Mouse (Mus musculus): ENCODE data around the gene Gng13.

The Gng13 gene

DNA sequence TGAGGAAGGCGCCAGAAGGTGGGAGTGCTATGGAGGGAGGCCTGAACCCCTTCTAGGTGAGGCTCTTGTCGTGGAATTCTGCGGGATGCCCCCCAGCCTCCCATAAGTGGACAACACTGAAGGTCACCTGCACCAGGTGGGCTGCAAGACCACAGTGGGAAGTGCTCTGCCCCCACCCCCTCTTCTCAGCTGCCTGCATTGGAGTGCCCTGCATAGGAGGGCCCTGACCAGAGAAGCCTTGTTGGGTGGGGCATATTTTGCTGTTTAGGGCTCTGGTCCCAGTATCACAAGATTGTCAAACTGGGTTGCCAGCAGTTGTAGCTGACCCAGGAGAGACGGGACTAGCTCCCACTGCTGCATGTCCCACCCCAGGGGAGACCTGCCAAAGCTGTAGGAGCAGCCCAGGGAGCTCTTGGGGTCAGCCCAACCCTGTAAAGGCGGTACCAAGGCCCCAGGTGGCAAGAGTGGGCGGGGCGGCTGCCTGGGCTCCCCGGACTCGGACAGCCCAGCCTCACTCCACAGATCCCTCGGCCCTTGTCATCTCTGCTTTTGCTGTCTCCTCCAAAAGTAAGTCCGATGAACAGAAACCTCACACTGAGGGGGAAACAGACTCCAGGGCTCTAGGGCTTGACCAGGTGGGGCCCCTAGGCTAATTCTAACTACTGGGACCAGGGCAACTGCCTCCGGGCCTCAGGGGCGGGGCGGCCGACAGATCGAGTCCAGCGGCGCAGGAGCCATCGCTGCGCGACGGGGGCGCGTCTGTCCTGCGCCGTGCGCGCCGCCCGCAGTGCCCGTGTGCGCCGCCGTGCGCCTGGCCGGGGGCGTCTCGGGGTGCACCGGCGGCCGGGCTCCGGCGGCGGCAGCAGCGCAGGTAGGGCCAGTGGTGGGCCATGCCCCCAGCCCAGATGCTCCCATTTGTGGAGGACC is at the start of gene Gng13:
Gene Gng13 (plus strand): TSS at position 461 of the 927 bp plus-strand sequence.
- no peak for DNase-seq (ENCODE audit: extremely low read depth, insufficient read length, low spot score)

DNA sequence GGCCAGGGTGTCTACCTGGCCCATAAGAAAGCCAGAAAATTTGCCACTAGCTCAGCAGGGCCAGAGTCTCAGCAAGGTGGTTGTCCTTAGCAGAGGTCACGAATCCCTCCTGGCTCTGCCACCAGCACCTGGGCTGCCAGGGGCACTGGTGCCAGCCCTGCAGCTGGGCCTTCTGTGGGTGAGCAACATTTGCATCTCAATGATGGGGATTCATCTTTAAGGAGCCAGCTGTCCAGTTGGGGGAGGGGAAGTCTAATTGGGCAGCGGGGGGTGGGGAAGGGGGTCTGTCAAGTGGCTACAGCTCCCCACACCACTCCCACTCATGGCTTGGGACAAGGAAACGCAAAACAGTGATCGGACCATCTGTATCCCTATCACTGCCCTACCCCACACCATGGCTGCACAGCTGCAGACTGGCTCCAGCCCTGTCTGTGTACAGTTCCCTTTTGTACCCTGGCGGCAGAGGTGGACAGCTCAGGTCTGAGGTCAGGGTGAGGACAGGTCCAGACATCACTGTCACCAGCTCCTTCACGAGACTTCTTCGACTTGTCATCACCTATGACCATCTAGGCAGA is 48.4 kb upstream of the Gng13 start:
- no peak for DNase-seq (ENCODE audit: extremely low read depth, insufficient read length, low spot score)

DNA sequence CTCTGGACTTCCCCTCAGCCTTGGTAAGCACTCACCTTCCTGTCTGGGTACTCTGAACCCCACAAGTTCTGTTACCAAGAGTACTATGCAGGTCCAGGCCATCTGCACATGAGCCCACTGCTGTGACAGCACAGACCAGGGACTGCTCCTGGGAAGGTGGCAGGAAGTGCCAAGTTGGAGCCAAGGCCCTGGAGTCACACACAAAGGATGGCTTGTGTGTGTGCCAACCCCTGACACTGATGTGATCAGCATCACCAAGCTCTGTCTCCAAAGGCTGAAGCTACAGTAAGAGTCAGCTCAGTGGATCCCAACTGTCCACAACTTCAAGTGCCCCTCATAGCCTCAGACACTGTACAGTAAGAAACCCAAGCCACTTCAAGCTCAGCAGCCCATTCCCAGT is 44.0 kb upstream of the Gng13 start:
- DNase-seq (ENCODE audit: extremely low read depth, insufficient read length, low spot score), result no peak

DNA sequence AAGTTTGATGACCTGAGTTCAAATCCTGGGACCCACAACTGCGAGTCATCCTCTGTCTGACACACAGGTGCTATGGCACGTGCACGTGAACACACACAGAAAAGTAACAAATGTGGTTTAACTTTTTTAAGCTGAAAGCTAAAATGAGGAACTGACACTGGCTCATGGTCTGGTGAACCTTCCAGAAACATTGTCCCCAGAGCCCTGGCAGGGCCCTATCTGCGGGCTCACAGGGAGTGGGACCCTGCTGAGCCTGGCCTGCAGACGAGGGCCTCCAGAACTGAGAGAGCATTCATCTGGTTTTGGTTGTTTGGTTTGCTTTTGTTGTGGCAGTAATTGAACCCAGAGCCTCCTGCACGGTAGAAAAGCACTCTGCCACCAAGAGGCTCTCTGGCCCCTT is 39.0 kb upstream of the Gng13 start:
- no peak for DNase-seq (ENCODE audit: extremely low read depth, insufficient read length, low spot score)

DNA sequence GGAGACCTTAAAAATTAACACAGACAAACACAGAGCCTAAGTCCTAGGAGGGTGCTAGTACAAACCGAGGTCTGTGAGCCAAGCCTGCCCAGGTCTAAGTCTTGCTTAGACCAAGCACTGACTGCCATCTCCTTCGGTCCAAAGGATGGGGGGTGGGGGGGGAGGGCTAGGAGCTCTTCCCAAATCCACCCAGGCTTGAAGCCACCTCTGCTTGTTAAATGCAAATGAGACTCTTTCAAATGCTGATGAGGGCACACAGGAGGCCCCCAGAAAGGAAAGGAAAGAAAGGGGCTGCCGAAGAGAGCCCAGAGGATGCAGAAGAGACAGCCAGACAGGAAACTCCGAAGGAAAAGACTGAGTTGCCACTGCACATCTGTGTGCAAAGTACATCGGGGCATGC is 37.2 kb upstream of the Gng13 start:
- no peak for DNase-seq (ENCODE audit: extremely low read depth, insufficient read length, low spot score)

DNA sequence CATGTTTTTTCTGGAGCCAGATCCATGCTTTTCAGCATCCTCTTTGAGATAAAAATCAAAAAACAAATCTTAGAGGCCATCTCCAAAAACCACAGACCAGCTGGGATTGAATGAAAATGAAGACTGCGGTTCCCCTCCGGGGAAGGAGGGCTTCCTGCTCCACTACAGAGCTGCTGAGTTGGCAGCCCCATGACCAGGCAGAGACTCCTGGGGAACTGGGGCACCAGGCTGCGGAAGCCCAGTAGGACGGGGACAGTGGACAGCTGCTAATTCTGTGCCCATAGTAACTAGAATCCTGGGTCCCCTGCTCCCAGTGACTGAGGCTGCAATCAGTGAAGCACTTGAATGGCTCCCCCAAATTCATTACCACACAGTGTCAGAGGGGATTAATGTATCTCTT is 35.3 kb upstream of the Gng13 start:
- no peak for DNase-seq (ENCODE audit: extremely low read depth, insufficient read length, low spot score)

DNA sequence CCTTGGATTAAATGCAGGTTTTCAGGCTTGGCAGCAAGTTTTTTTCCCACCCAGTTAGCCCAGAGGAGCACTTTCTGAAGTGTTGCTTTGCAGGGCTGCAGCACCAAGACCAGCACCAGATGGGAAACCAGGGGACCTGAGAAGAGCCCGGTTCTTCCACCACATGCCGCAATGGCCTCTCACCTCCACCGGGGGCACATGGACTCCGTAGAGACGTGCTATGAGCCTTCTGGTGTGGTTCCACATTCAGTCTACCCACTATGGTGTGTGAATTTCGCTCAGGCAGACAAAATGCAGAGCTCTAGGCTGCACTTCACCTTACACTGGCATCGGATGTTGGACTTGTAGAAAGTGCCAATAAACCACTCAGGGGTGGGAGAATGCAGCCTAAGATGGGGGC is 30.6 kb upstream of the Gng13 start:
- DNase-seq (ENCODE audit: extremely low read depth, insufficient read length, low spot score), result no peak

DNA sequence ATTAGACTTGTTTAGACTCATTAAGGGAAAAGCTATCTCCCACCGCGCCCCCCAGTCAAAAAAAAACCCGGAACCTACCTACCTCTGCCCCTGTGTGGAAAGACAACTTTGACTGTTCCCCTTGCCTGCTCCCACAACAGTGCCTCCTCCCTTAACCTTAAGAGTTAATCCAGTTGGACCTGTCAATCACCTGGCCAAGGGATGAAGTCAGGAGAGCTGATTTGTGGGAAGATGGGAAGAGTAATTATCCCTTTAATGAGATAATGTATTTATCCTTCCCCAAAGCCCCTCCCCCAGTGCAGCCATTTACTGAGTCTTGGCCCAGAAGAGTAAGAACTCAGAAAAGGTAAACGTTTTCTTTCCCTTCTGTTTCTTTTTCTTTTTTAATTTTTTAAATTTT is 28.0 kb upstream of the Gng13 start:
- no peak for DNase-seq (ENCODE audit: extremely low read depth, insufficient read length, low spot score)

DNA sequence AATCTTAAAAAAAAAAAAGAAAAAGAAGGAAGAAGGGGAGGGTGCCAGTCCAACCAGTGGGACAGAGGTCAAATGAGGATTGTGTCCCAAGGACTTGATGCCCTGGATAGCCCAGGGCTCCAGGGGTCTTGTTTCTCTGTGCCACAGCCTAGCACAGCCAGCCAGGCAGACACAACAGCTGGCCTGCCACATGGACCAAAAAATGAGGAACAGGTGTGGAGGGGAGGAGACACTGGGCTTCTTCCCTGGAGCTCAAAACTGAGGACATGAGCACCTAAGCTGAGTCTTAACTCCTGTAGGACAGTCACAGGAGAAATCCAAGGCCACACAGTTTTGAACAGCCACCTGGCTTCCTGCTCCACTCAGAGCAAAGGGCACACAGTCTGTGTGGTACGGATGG is 20.7 kb upstream of the Gng13 start:
- no peak for DNase-seq (ENCODE audit: extremely low read depth, insufficient read length, low spot score)

DNA sequence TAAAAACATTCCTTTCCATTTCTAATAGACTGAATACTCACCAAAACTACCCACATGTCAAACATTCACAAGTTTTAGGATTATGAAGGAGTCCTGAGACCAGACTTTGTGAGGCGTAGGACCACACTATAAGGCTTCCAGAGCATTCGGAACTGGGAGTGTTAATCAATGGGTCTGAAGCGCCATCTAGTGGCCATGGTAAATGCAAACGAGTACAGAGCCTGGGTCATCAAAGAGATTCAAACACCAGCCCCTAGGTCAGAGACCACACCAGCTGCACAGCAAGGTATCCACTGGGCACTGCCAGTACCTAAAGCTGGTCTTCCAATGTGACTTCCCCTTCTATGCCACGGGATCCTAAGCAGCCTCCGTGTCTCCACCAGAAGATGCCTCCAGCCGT is 18.5 kb upstream of the Gng13 start:
- no peak for DNase-seq (ENCODE audit: extremely low read depth, insufficient read length, low spot score)

DNA sequence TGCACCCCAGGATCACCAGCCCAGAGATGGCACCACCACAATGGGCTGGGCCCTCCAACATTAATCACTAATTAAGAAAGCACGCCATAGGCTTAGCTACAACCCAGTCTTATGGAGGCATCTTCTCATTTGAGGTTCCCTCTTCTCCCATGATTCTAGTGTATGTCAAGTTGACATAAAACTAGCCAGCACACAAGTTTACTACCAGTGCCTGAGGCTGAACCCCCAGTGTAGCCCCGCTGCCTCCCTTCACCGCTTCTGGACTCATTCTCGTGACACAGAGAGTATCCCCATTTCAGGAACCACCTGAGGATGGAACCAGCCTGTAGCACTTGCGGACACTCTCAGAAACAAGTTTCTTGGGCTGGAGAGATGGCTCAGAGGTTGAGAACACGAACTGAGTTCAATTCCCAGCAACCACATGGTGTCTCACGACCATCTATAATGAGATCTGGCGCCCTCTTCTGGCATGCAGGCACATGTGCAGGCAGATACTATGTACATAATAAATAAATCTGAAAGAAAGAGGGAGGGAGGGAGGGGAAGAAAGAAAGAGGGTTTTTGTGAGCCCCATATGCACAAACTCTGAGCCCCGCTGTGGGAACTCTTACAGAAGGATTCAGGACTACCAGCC is 16.0 kb upstream of the Gng13 start:
- no peak for DNase-seq (ENCODE audit: extremely low read depth, insufficient read length, low spot score)

DNA sequence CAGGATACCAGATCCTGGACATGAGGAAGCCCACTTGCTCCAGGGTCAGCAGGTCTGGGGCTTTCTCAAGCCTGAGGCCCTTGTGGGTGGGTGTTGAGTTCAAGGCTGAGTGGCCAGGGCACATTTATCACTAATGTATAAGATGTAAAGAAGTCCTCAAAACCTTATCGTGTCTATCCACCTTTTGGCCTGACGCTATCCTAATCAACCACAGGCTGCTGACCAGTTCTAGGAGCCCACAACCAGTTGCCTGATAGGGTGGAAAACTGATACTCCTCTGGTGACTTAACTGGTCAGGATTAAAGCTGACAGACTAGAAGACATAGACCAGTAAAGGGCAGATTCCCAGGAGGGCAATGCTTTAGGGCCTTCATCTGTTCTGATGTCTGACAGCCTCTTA is 7.0 kb upstream of the Gng13 start:
- no peak for DNase-seq (ENCODE audit: extremely low read depth, insufficient read length, low spot score)

DNA sequence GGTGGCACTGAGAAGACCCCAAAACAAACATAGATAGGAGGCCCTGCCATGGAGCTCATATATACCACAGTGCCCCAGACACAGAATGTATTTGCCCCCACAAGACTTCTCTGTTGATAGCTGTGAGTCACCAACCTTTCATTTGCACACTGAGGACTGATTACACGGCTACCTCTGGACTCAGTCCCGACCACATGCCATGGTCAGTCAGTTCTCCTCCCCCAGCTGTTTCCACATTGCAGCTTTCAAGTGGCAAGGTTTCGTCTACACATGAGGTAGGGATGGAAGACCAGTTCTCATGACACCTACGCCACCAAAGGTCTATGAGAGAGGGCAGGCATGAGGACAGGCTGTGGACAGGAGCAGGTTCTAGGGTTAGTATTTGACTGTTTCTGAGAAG is 5.8 kb upstream of the Gng13 start:
- no peak for DNase-seq (ENCODE audit: extremely low read depth, insufficient read length, low spot score)

DNA sequence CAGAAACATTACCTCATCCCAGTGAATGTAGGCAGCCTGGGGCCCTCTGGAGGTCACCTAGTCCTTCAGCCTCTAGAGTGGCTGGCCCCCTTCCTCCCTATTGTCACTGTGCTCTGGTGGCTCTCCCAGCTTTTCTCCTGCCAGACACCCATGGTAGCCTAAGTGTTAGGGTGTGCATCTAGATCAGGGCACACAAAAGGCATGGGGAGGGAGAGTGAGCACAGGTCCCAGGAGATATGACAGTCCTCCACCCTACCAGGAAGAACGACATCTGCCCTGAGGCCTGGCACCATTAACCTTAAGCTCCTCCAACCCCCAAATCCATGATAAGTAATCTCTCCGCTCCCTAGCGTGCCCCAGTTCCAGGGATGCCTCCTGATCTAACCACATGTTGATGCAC is 1.3 kb upstream of the Gng13 start:
- DNase-seq (ENCODE audit: extremely low read depth, insufficient read length, low spot score), result no peak

DNA sequence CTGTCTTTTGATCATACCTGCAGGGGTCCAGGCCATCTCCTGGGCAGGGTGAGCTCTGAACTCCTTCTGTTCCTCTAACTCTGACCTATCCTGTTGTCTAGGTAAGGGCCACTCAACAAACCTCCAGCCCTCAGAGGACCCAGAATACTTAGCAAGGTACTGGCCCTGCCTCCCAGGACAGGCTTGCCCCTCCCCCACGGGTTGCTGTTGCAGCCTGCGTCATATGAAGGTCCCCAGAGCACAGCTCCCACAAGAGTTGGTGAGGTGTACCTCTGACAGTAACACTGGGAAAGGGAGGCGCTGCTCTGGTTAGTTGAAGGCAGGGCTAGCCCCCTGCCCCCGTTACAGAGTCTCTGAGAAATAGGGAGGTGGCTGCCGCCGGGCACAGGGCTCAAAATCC is 841 bp upstream of the Gng13 start:
- DNase-seq (ENCODE audit: extremely low read depth, insufficient read length, low spot score), result no peak

DNA sequence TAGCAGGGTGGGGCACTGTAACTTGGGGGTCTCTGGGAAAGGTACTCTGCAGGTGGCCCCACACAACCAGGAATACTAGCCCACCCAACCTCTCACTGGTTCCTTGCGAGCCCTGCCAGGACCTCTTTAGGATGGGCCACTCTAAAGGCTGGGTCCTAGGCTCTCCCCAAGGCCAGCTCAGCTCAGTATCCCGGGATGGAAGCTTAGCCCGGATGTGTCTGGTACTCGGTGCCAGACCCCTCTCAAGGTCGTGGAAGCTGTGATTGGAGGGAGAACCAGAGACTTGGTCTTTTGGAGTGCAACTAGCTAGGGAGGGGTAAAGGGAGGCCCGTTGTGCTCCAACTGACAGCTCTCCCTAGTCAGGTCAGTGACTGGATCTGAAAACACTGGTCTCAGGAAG is 720 bp downstream of the Gng13 start:
- no peak for DNase-seq (ENCODE audit: extremely low read depth, insufficient read length, low spot score)

DNA sequence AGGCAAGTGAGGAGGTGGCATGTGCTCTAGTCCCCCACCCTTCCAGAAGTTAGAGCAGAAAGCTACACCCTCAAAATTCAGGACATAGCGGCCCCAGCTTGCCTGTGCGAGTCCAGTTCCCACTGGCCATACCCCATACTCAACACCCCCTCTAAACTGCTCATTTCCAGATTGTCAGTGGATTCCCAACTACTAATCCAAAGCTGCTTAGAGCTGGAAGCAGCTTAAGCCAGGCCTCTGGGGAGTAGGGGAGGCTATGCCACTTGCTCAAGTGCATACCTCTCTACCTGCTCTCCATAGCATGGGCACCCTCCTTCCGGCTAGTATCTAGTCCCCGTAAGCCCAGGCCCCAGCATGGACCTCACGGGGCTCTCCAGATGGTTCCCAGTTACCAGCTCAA is 4.5 kb downstream of the Gng13 start:
- no peak for DNase-seq (ENCODE audit: extremely low read depth, insufficient read length, low spot score)

DNA sequence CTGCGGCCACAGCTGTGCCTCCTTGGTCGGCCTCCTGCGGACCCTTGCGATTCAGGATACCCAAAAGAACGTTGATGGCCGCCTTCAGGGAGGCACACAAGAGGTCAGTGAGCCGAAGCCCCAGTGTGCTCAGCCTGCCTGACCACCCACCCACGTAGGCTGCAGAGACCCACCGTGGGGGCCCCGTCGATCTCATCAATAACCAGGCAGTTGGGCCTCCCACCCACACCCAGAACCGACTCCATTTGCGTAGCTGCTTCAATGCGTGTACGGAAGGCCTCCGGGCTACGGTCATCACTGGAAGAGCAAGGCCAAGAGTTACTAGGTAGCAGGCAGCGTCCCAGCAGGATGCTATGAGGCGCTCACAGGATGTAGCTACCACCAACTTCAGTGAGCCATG is 6.5 kb downstream of the Gng13 start:
- DNase-seq (ENCODE audit: extremely low read depth, insufficient read length, low spot score), result no peak

DNA sequence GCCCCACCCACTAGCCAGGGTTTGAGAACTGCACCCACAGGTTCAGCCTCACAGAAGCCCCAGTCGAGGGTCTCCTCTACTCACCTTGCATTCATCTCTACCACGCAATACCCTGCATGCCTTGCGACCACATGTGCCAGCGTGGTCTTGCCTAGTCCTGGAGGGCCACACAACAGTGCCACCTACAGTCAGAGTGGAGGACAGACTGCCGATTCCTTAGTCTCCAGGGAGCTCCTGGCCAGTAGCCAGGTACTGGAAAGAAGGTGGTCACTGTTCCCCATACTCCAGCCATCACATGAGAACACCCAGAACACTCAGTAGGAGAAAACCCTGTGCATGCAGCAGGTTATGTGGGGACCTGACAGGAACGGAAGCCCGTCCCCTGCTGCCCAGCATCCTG is 6.9 kb downstream of the Gng13 start:
- no peak for DNase-seq (ENCODE audit: extremely low read depth, insufficient read length, low spot score)

DNA sequence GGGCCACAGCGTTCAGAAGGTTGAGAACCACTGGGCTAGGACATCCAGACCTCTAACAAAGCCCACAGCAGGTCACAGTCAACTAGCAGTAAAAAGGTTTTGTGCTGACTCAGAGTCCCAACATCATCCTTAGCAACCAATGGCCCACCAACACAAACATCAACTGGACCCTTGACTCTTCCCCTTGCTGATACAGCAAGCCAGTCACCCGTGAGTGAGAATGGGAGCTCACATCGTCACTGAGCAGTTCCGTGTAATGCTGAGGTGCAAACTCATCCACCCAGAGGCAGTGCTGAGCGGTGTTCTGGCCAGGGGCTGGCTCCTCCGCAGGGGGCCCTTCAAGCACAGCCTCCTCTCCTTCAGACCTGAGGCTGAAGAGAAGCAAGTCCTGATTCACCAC is 8.3 kb downstream of the Gng13 start:
- DNase-seq (ENCODE audit: extremely low read depth, insufficient read length, low spot score), result no peak

DNA sequence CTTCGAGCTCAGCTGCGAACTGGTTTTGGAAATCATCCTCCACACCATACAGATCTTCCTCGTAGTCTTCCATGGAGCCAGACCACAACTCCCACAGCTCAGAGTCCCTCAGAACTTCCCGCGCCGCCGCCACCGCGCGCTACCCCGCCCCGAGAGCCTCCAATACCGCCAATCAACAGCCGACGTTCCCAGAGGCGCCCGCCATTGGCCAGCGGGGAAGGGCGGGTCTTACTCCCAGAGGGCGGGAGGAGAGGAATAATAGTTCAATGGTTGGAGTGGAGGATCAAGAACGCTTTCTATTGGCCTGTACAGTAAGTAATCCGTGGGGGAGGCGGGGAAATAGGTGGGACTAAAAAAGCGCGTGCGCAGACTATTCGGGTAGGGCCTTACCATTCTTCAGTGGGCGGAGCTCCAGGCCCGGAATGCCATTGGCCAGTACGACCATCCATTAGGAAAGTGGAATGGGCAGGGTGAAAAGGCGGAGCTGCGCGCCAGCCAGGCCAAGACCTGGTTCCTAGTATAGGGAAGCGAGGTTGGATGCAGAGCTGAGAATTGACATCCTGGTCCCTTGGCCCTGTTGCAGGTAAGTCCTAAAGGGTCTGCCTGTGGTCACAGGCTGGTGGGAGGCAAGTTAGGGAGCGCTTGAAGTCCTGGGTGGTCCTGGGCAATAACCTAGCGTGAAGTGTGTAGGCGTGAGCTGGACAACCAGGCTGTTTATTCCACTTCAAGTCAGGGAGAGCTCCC is 10.5 kb downstream of the Gng13 start, which contains the start of the genes Chtf18 and Rpusd1:
Gene Chtf18 (minus strand): TSS at position 155 of the 744 bp plus-strand sequence.
Gene Rpusd1 (plus strand): TSS at position 406 of the 744 bp plus-strand sequence.
- DNase-seq (ENCODE audit: extremely low read depth, insufficient read length, low spot score), result peak; percentile 97

Measured in 3134 (cell line).